Mouse (Mus musculus) small intestine, adult 2 months (tissue): Measurements from ENCODE around the gene 4930523C07Rik.

ENCODE experiments used
- CTCF ChIP-seq: fragments of 200-500 bp; IDR thresholded peaks from 2 replicates; pipeline ENCODE4 v1.5.1; 2012; ENCODE audit warnings: low read depth, mild to moderate bottlenecking, control low read depth, inconsistent platforms, low read length, moderate library complexity, mixed read lengths; ENCODE audit not compliant: insufficient replicate concordance, insufficient read length; ENCODE audit errors: extremely low read depth
- POLR2A ChIP-seq: fragments of 200-500 bp; IDR thresholded peaks from 2 replicates; pipeline ENCODE4 v1.6.1; 2012; ENCODE audit warnings: low read depth, mild to moderate bottlenecking, control low read depth, inconsistent platforms, low read length, moderate library complexity

- TF ChIP-seq CTCF (no peak), POLR2A (no peak)
Observed at GRCm38 (mm10) chr1:160050898-160051297, 6.7 kb downstream of the 4930523C07Rik start.
